Mouse (Mus musculus) heart, embryonic 11.5 days (tissue): Measurements from ENCODE around the gene Fam204a. TPM values are rescaled to one million over a fixed set of nuclear protein-coding genes. Genes with fewer than 3 reads are reported as not detected.

ENCODE experiments used
- ATAC-seq: fragments of 200-750 bp; cut with Nextera tagmentation; replicated peaks from 2 replicates; pipeline ENCODE4 v1.8.0; 2017; ENCODE audit warnings: moderate library complexity; ENCODE audit not compliant: insufficient number of reproducible peaks, low FRiP score, low TSS enrichment
- H3K27ac ChIP-seq: fragments of 300-500 bp; sonication (generic); 2 replicates; pipeline ENCODE4 v1.5.1; 2014; ENCODE audit warnings: mild to moderate bottlenecking, low read depth, low read length
- H3K27me3 ChIP-seq: fragments of 300-500 bp; sonication (generic); 2 replicates; pipeline ENCODE4 v1.6.1; 2014; ENCODE audit warnings: mild to moderate bottlenecking, low read length, mixed read lengths; ENCODE audit not compliant: control insufficient read depth, insufficient read depth
- H3K36me3 ChIP-seq: fragments of 300-500 bp; sonication (generic); 2 replicates; pipeline ENCODE4 v1.6.1; 2014; ENCODE audit warnings: mild to moderate bottlenecking, low read length, moderate library complexity, mixed read lengths; ENCODE audit not compliant: control insufficient read depth, insufficient read depth
- H3K4me1 ChIP-seq: fragments of 300-500 bp; sonication (generic); 2 replicates; pipeline ENCODE4 v1.6.1; 2014; ENCODE audit warnings: low read length; ENCODE audit not compliant: control insufficient read depth, insufficient read depth
- H3K4me2 ChIP-seq: fragments of 300-500 bp; sonication (generic); 2 replicates; pipeline ENCODE4 v1.6.1; 2014; ENCODE audit warnings: mild to moderate bottlenecking, moderate library complexity
- H3K4me3 ChIP-seq: fragments of 300-500 bp; sonication (generic); 2 replicates; pipeline ENCODE4 v1.5.1; 2014; ENCODE audit warnings: low read depth, low read length
- H3K9ac ChIP-seq: fragments of 300-500 bp; sonication (generic); 2 replicates; pipeline ENCODE4 v1.6.1; 2014; ENCODE audit warnings: mild to moderate bottlenecking, low read depth, low read length, moderate library complexity
- H3K9me3 ChIP-seq: fragments of 300-500 bp; sonication (generic); replicated peaks from 2 replicates; pipeline ENCODE4 v1.6.1; 2016; ENCODE audit warnings: low read length; ENCODE audit not compliant: control insufficient read depth
- WGBS: fragments of 180-500 bp; shearing (Covaris S2); extraction: QIAGEN DNeasy Blood & Tissue Kit; methylation state at CpG from one replicate; pipeline ENCODE4 v1.1.7; 2014; ENCODE audit not compliant: insufficient replicate concordance; 5-methylcytosine and 5-hydroxymethylcytosine counted together
- polyA plus RNA-seq: library from polyadenylated mRNA; unstranded; fragments of >200 nt; fragmentation: Nextera tagmentation; extraction: Ambion mirVana; gene quantifications from 2 replicates; pipeline ENCODE4 v1.2.1, GENCODE M21; 2014

The Fam204a gene
- polyA plus RNA-seq, 1 experiment from 2014 or later, result 41.4 TPM

GRCm38 (mm10) chr19:60150056-60150455 lies 76.4 kb downstream of the Fam204a start:
- 75% methylated on average over 3 of the region's 3 CpGs for WGBS
- Histone ChIP-seq H3K27ac (no peak overlapping the region), H3K36me3 (no peaks in the 10 kb centered on the region), H3K4me1 (no peaks in the 10 kb centered on the region), H3K27me3 (peaks cover 16% of the 10 kb centered on the region), H3K9ac (no peak overlapping the region), H3K4me3 (no peak overlapping the region), H3K4me2 (no peak overlapping the region), H3K9me3 (no peaks in the 10 kb centered on the region)
- ATAC-seq, result no peak

- H3K4me2 ChIP-seq, result no peak overlapping the region
- peaks cover 21% of the 10 kb centered on the region for H3K27me3 ChIP-seq
- H3K27ac ChIP-seq, result no peak overlapping the region
- H3K4me1 ChIP-seq, result no peaks in the 10 kb centered on the region
- no peaks in the 10 kb centered on the region for H3K9me3 ChIP-seq
- WGBS, result 22% methylated on average over 13 of the region's 13 CpGs
- no peaks in the 10 kb centered on the region for H3K36me3 ChIP-seq
- H3K9ac ChIP-seq, result no peak overlapping the region
- ATAC-seq, result no peak
- H3K4me3 ChIP-seq, result no peak overlapping the region
Observed at GRCm38 (mm10) chr19:60149078-60149960, 77.2 kb downstream of the Fam204a start.

Other genes starting within 250 kb of the Fam204a start
- not detected in 2 replicates for gene Prlhr, start 241.6 kb upstream of the Fam204a start, polyA plus RNA-seq